Mouse (Mus musculus): Measurements from ENCODE around the gene Tmem245. TPM values are rescaled to one million over a fixed set of nuclear protein-coding genes. Genes with fewer than 3 reads are reported as not detected.

Tmem245 gene
- polyA plus RNA-seq, 1 experiment from 2014 or later, result 11.8 TPM

- Histone ChIP-seq H3K9ac (replicated peaks; ENCODE audit: low read depth, low read length) (no peak overlapping the region), H3K36me3 (ENCODE audit: control insufficient read depth, insufficient read depth, low read length) (peaks cover 52% of the 10 kb centered on the region), H3K27ac (ENCODE audit: low read length) (no peak overlapping the region), H3K27me3 (ENCODE audit: control insufficient read depth, insufficient read depth, low read length) (no peaks in the 10 kb centered on the region), H3K9me3 (ENCODE audit: control insufficient read depth, low read depth, low read length) (no peaks in the 10 kb centered on the region), H3K4me1 (ENCODE audit: control insufficient read depth, insufficient read depth, low read length) (no peaks in the 10 kb centered on the region), H3K4me3 (ENCODE audit: low read depth, low read length) (no peak overlapping the region), H3K4me2 (replicated peaks; ENCODE audit: low read depth, low read length) (no peak overlapping the region)
- ATAC-seq (ENCODE audit: insufficient number of reproducible peaks, insufficient read depth, low FRiP score, low read depth), result no peak
- 78% methylated on average over 1 of the region's 1 CpGs for WGBS
Observed at GRCm38 (mm10) chr4:56914761-56915160, 32.5 kb downstream of the Tmem245 start.

DNA sequence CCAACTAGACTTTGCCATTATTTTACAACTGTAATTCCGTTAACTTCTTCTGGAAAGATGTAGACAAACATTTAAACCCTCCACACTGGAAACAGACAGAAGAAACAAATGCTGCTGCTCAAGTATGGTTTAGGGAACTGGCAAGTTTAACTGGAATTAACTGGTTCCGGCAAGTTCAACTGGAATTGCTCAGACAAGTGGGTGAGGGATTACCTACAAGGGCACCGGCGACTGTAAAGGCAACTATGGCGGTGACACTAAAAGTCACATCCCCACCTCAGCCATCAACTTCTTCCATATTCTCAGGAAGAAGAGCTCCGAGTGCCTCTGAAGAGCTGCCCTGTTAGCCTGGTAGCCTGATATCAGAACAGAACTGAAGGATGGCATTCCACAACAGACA lies 32.9 kb downstream of the Tmem245 start:
- no peak overlapping the region for H3K9ac ChIP-seq (replicated peaks; ENCODE audit: low read depth, low read length)
- 90% methylated on average over 6 of the region's 6 CpGs for WGBS
- no peak overlapping the region for H3K4me2 ChIP-seq (replicated peaks; ENCODE audit: low read depth, low read length)
- H3K27ac ChIP-seq (ENCODE audit: low read length), result no peak overlapping the region
- H3K27me3 ChIP-seq (ENCODE audit: control insufficient read depth, insufficient read depth, low read length), result no peaks in the 10 kb centered on the region
- ATAC-seq (ENCODE audit: insufficient number of reproducible peaks, insufficient read depth, low FRiP score, low read depth), result no peak
- no peak overlapping the region for H3K4me3 ChIP-seq (ENCODE audit: low read depth, low read length)
- no peaks in the 10 kb centered on the region for H3K4me1 ChIP-seq (ENCODE audit: control insufficient read depth, insufficient read depth, low read length)
- H3K36me3 ChIP-seq (ENCODE audit: control insufficient read depth, insufficient read depth, low read length), result peaks cover 56% of the 10 kb centered on the region
- no peaks in the 10 kb centered on the region for H3K9me3 ChIP-seq (ENCODE audit: control insufficient read depth, low read depth, low read length)

DNA sequence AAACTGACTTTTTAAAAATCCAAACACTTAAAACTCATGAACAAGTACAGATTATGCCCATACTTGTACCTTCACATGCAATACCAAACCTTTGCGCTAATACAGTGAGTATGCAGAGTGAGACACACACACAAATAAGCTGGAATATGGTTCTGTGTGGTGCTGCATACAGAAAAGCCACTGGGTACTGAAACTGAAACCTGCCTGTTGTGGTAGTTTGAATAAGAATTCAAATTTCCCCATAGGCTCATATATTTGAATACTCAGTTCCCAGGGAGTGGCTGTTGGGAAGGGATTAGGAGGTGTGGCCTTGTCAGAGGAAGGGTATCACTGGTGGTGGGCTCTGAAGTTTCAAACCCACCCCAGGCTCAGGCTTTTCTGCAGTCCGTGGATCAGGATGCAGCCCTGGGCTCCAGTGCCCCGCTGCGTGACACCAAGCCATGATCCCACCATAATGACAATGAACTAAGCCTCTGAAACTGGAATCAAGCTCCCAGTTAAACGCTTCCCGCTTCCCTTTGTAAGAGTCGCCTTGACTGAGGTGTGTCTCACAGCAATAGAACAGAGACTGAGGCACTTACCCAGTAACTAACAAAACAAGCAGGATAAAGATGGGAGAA lies 34.7 kb downstream of the Tmem245 start:
- no peak for ATAC-seq (ENCODE audit: insufficient number of reproducible peaks, insufficient read depth, low FRiP score, low read depth)
- Histone ChIP-seq H3K36me3 (ENCODE audit: control insufficient read depth, insufficient read depth, low read length) (peaks cover 62% of the 10 kb centered on the region), H3K4me1 (ENCODE audit: control insufficient read depth, insufficient read depth, low read length) (no peaks in the 10 kb centered on the region), H3K4me3 (ENCODE audit: low read depth, low read length) (no peak overlapping the region), H3K9me3 (ENCODE audit: control insufficient read depth, low read depth, low read length) (no peaks in the 10 kb centered on the region), H3K27ac (ENCODE audit: low read length) (no peak overlapping the region), H3K27me3 (ENCODE audit: control insufficient read depth, insufficient read depth, low read length) (no peaks in the 10 kb centered on the region), H3K4me2 (replicated peaks; ENCODE audit: low read depth, low read length) (no peak overlapping the region), H3K9ac (replicated peaks; ENCODE audit: low read depth, low read length) (no peak overlapping the region)
- 93% methylated on average over 7 of the region's 7 CpGs for WGBS

GRCm38 (mm10) chr4:56909568-56909967 lies 37.7 kb downstream of the Tmem245 start:
- Histone ChIP-seq H3K4me2 (replicated peaks; ENCODE audit: low read depth, low read length) (no peak overlapping the region), H3K4me3 (ENCODE audit: low read depth, low read length) (no peak overlapping the region), H3K9ac (replicated peaks; ENCODE audit: low read depth, low read length) (no peak overlapping the region), H3K9me3 (ENCODE audit: control insufficient read depth, low read depth, low read length) (no peaks in the 10 kb centered on the region), H3K27ac (ENCODE audit: low read length) (no peak overlapping the region), H3K36me3 (ENCODE audit: control insufficient read depth, insufficient read depth, low read length) (peaks cover 53% of the 10 kb centered on the region), H3K27me3 (ENCODE audit: control insufficient read depth, insufficient read depth, low read length) (no peaks in the 10 kb centered on the region), H3K4me1 (ENCODE audit: control insufficient read depth, insufficient read depth, low read length) (no peaks in the 10 kb centered on the region)
- no peak for ATAC-seq (ENCODE audit: insufficient number of reproducible peaks, insufficient read depth, low FRiP score, low read depth)
- WGBS, result 79% methylated on average over 3 of the region's 3 CpGs

DNA sequence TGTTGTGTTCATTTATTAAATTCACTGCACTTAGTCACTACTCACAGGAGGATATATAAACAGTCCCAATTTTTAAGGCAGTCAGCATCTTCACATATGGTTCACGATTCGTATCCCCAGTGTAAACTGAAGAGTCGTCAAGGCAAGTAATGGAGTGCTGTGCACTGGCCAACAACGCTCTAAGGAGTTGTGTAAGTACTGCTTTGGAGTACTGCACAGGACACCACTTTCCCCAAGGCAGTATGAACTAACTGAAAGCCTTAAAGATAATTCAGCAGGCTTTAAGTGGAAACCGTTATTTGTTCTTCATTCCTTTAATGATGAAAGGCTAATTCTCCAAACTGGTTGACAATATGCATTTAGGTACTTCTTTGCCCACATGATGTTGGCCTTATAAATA lies 39.6 kb downstream of the Tmem245 start:
- Histone ChIP-seq H3K9me3 (ENCODE audit: control insufficient read depth, low read depth, low read length) (no peaks in the 10 kb centered on the region), H3K9ac (replicated peaks; ENCODE audit: low read depth, low read length) (no peak overlapping the region), H3K36me3 (ENCODE audit: control insufficient read depth, insufficient read depth, low read length) (peaks cover 54% of the 10 kb centered on the region), H3K27me3 (ENCODE audit: control insufficient read depth, insufficient read depth, low read length) (no peaks in the 10 kb centered on the region), H3K4me3 (ENCODE audit: low read depth, low read length) (no peak overlapping the region), H3K4me2 (replicated peaks; ENCODE audit: low read depth, low read length) (no peak overlapping the region), H3K4me1 (ENCODE audit: control insufficient read depth, insufficient read depth, low read length) (no peaks in the 10 kb centered on the region), H3K27ac (ENCODE audit: low read length) (no peak overlapping the region)
- 88% methylated on average over 5 of the region's 5 CpGs for WGBS
- no peak for ATAC-seq (ENCODE audit: insufficient number of reproducible peaks, insufficient read depth, low FRiP score, low read depth)

GRCm38 (mm10) chr4:56906926-56907325 lies 40.3 kb downstream of the Tmem245 start:
- H3K4me1 ChIP-seq (ENCODE audit: control insufficient read depth, insufficient read depth, low read length), result no peaks in the 10 kb centered on the region
- H3K27me3 ChIP-seq (ENCODE audit: control insufficient read depth, insufficient read depth, low read length), result no peaks in the 10 kb centered on the region
- H3K9ac ChIP-seq (replicated peaks; ENCODE audit: low read depth, low read length), result no peak overlapping the region
- ATAC-seq (ENCODE audit: insufficient number of reproducible peaks, insufficient read depth, low FRiP score, low read depth), result no peak
- peaks cover 60% of the 10 kb centered on the region for H3K36me3 ChIP-seq (ENCODE audit: control insufficient read depth, insufficient read depth, low read length)
- WGBS, result 90% methylated on average over 3 of the region's 3 CpGs
- H3K27ac ChIP-seq (ENCODE audit: low read length), result no peak overlapping the region
- H3K9me3 ChIP-seq (ENCODE audit: control insufficient read depth, low read depth, low read length), result no peaks in the 10 kb centered on the region
- no peak overlapping the region for H3K4me3 ChIP-seq (ENCODE audit: low read depth, low read length)
- no peak overlapping the region for H3K4me2 ChIP-seq (replicated peaks; ENCODE audit: low read depth, low read length)

- Histone ChIP-seq H3K9me3 (ENCODE audit: control insufficient read depth, low read depth, low read length) (no peaks in the 10 kb centered on the region), H3K4me2 (replicated peaks; ENCODE audit: low read depth, low read length) (no peak overlapping the region), H3K9ac (replicated peaks; ENCODE audit: low read depth, low read length) (no peak overlapping the region), H3K27me3 (ENCODE audit: control insufficient read depth, insufficient read depth, low read length) (no peaks in the 10 kb centered on the region), H3K36me3 (ENCODE audit: control insufficient read depth, insufficient read depth, low read length) (peaks cover 51% of the 10 kb centered on the region), H3K4me1 (ENCODE audit: control insufficient read depth, insufficient read depth, low read length) (no peaks in the 10 kb centered on the region), H3K27ac (ENCODE audit: low read length) (no peak overlapping the region), H3K4me3 (ENCODE audit: low read depth, low read length) (no peak overlapping the region)
- no peak for ATAC-seq (ENCODE audit: insufficient number of reproducible peaks, insufficient read depth, low FRiP score, low read depth)
- WGBS, result 91% methylated on average over 5 of the region's 5 CpGs
Observed at GRCm38 (mm10) chr4:56905507-56905906, 41.7 kb downstream of the Tmem245 start.

DNA sequence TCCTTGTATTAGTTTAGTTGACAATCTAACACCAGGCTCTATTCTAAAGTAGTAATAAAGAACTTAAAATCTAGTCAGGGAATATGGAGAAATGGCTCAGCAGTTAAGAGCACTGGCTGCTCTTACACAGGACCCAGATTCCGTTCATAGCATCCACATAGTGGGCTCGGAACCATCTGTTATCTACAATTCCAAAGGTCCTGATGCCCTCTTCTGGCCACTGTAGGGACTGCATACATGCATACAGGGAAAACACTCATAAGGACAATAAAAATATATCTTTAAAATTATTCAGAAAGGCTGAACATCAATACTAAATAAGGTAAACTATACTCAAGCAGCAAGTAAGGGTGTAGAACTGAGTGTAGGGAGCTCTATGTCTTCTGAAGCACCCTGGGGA lies 45.6 kb downstream of the Tmem245 start:
- H3K4me3 ChIP-seq (ENCODE audit: low read depth, low read length), result no peak overlapping the region
- H3K27ac ChIP-seq (ENCODE audit: low read length), result no peak overlapping the region
- no peaks in the 10 kb centered on the region for H3K27me3 ChIP-seq (ENCODE audit: control insufficient read depth, insufficient read depth, low read length)
- H3K4me2 ChIP-seq (replicated peaks; ENCODE audit: low read depth, low read length), result no peak overlapping the region
- H3K36me3 ChIP-seq (ENCODE audit: control insufficient read depth, insufficient read depth, low read length), result peaks cover 38% of the 10 kb centered on the region
- no peak overlapping the region for H3K9ac ChIP-seq (replicated peaks; ENCODE audit: low read depth, low read length)
- H3K9me3 ChIP-seq (ENCODE audit: control insufficient read depth, low read depth, low read length), result no peaks in the 10 kb centered on the region
- no peak for ATAC-seq (ENCODE audit: insufficient number of reproducible peaks, insufficient read depth, low FRiP score, low read depth)
- no peaks in the 10 kb centered on the region for H3K4me1 ChIP-seq (ENCODE audit: control insufficient read depth, insufficient read depth, low read length)
- WGBS, result 96% methylated on average over 2 of the region's 2 CpGs

- Histone ChIP-seq H3K4me3 (ENCODE audit: low read depth, low read length) (no peak overlapping the region), H3K9me3 (ENCODE audit: control insufficient read depth, low read depth, low read length) (no peaks in the 10 kb centered on the region), H3K4me2 (replicated peaks; ENCODE audit: low read depth, low read length) (no peak overlapping the region), H3K27me3 (ENCODE audit: control insufficient read depth, insufficient read depth, low read length) (no peaks in the 10 kb centered on the region), H3K9ac (replicated peaks; ENCODE audit: low read depth, low read length) (no peak overlapping the region), H3K4me1 (ENCODE audit: control insufficient read depth, insufficient read depth, low read length) (no peaks in the 10 kb centered on the region), H3K36me3 (ENCODE audit: control insufficient read depth, insufficient read depth, low read length) (peaks cover 37% of the 10 kb centered on the region), H3K27ac (ENCODE audit: low read length) (no peak overlapping the region)
- no peak for ATAC-seq (ENCODE audit: insufficient number of reproducible peaks, insufficient read depth, low FRiP score, low read depth)
- 92% methylated on average over 8 of the region's 8 CpGs for WGBS
Observed at GRCm38 (mm10) chr4:56899216-56899615, 48.0 kb downstream of the Tmem245 start.

All from stomach, embryonic 14.5 days (tissue).